20 mouse cellular contexts compared by ENCODE assay signal in the genomic region with DNA sequence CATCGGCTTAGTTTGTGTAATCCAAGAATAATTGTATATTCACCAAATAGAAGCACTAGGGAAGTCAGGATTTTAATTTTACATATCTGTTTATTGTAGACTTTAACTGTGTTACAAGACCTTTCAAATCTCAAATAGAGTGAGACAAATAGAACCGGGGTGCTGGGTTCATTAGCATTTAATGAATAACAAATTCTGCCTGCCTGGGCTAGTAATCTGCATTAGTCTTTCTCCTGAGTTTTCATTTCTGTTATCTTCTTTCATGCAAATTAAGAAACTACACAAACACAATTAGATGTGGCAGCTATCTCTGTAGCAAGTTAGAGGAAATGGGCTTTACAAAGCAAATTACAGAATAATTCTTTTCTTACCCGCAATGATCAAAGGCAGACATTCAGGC.
A peak's percentile ranks its signal among the peaks of the same experiment; 100 is the strongest.
DNase-seq lines count a peak whose midpoint lies in the region; ATAC-seq and TF ChIP-seq lines count a peak whose summit lies in the region.
"Had no signal": no experiment of that assay in that cellular context is flagged by ENCODE, and none has a peak within 500 bp of the region (broad histone marks: within the 10 kb centered on the region; RNA-seq: fewer than 3 reads in every experiment).

No protein-coding gene starts in this region.

- no peaks in the 10 kb centered on the region for H3K27me3 ChIP-seq in hindbrain, embryonic 11.5 days (ENCODE audit: control insufficient read depth, insufficient read depth, low read length)
- no peaks in the 10 kb centered on the region for H3K27me3 ChIP-seq in hindbrain, embryonic 10.5 days (ENCODE audit: insufficient read depth, poor library complexity, severe bottlenecking)
- no peaks in the 10 kb centered on the region for H3K27me3 ChIP-seq in forebrain, postnatal 0 days (ENCODE audit: insufficient read depth, low read length)
- H3K27me3 ChIP-seq in midbrain, embryonic 12.5 days: no peaks in the 10 kb centered on the region
- H3K27me3 ChIP-seq: limb, embryonic 15.5 days had no signal

- H3K4me2 ChIP-seq in hindbrain, embryonic 11.5 days (replicated peaks; ENCODE audit: low read depth, low read length): no peak overlapping the region
- no peak overlapping the region for H3K4me2 ChIP-seq in forebrain, postnatal 0 days (ENCODE audit: low read depth)
- H3K4me2 ChIP-seq in midbrain, embryonic 12.5 days (replicated peaks): peak overlapping the region; percentile 7; the same call in 1 of the 2 replicates
- H3K4me2 ChIP-seq: limb, embryonic 15.5 days; lung, embryonic 14.5 days had no signal

- H3K4me1 ChIP-seq in hindbrain, embryonic 11.5 days (replicated peaks; ENCODE audit: control insufficient read depth, insufficient read depth, low read length): no peaks in the 10 kb centered on the region
- H3K4me1 ChIP-seq in hindbrain, embryonic 10.5 days (replicated peaks): peaks cover 7% of the 10 kb centered on the region; the same call in 1 of the 2 replicates
- H3K4me1 ChIP-seq in forebrain, postnatal 0 days (ENCODE audit: insufficient read depth): peaks cover 3% of the 10 kb centered on the region; the same call in 1 of the 2 replicates
- H3K4me1 ChIP-seq in midbrain, embryonic 12.5 days: peaks cover 7% of the 10 kb centered on the region
- H3K4me1 ChIP-seq: limb, embryonic 15.5 days had no signal

- H3K36me3 ChIP-seq in hindbrain, embryonic 11.5 days (ENCODE audit: control insufficient read depth, insufficient read depth, low read length): no peaks in the 10 kb centered on the region
- H3K36me3 ChIP-seq in hindbrain, embryonic 10.5 days: no peaks in the 10 kb centered on the region
- no peaks in the 10 kb centered on the region for H3K36me3 ChIP-seq in forebrain, postnatal 0 days (ENCODE audit: insufficient read depth)
- H3K36me3 ChIP-seq in midbrain, embryonic 12.5 days: no peaks in the 10 kb centered on the region
- H3K36me3 ChIP-seq: limb, embryonic 15.5 days had no signal

- DNase-seq in hindbrain, embryonic 11.5 days (ENCODE audit: low spot score): peak; percentile 4
- no peak for DNase-seq in hindbrain, embryonic 10.5 days (ENCODE audit: low spot score)
- DNase-seq in forebrain, postnatal 0 days: peak; percentile 8
- DNase-seq in urinary bladder, postnatal 36 days (ENCODE audit: low spot score in 2 of 2): no peak
- no peak for DNase-seq in layer of hippocampus, postnatal 10 days (ENCODE audit: low spot score in 2 of 2)
- no peak for DNase-seq in embryo, embryonic 10 days (ENCODE audit: low spot score)
- no peak for DNase-seq in testis, postnatal 10 days (ENCODE audit: low spot score)
- DNase-seq: cerebellum, adult 8-10 months; gastrocnemius, postnatal 36 days; heart, adult 2 months; kidney, adult 18-20 months; layer of hippocampus, adult 9-11 months; left cerebral cortex, postnatal 4 days; lung, embryonic 14.5 days; thymus, adult 2 months had no signal

- no peaks in the 10 kb centered on the region for H3K9me3 ChIP-seq in hindbrain, embryonic 11.5 days (ENCODE audit: control insufficient read depth, low read length)
- H3K9me3 ChIP-seq in hindbrain, embryonic 10.5 days: no peaks in the 10 kb centered on the region
- H3K9me3 ChIP-seq in forebrain, postnatal 0 days (ENCODE audit: low read length): no peaks in the 10 kb centered on the region
- H3K9me3 ChIP-seq in midbrain, embryonic 12.5 days: no peaks in the 10 kb centered on the region
- H3K9me3 ChIP-seq: limb, embryonic 15.5 days had no signal

- H3K9ac ChIP-seq in hindbrain, embryonic 11.5 days (ENCODE audit: low read depth, low read length): no peak overlapping the region
- H3K9ac ChIP-seq in forebrain, postnatal 0 days: no peak overlapping the region
- no peak overlapping the region for H3K9ac ChIP-seq in midbrain, embryonic 12.5 days (replicated peaks)
- H3K9ac ChIP-seq: limb, embryonic 15.5 days; liver, embryonic 14.5 days; lung, embryonic 14.5 days had no signal

- WGBS in hindbrain, embryonic 11.5 days: 43% methylated on average over 3 of the region's 3 CpGs
- 54% methylated on average over 3 of the region's 3 CpGs for WGBS in hindbrain, embryonic 10.5 days
- 17% methylated on average over 3 of the region's 3 CpGs for WGBS in forebrain, postnatal 0 days
- WGBS in midbrain, embryonic 12.5 days: 15% methylated on average over 3 of the region's 3 CpGs

- no peak overlapping the region for H3K4me3 ChIP-seq in hindbrain, embryonic 11.5 days (ENCODE audit: low read depth, low read length)
- no peak overlapping the region for H3K4me3 ChIP-seq in hindbrain, embryonic 10.5 days
- no peak overlapping the region for H3K4me3 ChIP-seq in forebrain, postnatal 0 days (ENCODE audit: low read depth, low read length)
- H3K4me3 ChIP-seq in midbrain, embryonic 12.5 days: no peak overlapping the region
- H3K4me3 ChIP-seq: heart, adult 2 months; limb, embryonic 15.5 days had no signal

- ATAC-seq in hindbrain, embryonic 11.5 days (ENCODE audit: low FRiP score): peak; percentile 37; the same call in 1 of the 2 replicates
- ATAC-seq in forebrain, postnatal 0 days: peak; percentile 66; the same call in 1 of the 2 replicates
- peak; percentile 73 for ATAC-seq in midbrain, embryonic 12.5 days (ENCODE audit: low FRiP score, low read depth)
- ATAC-seq: inflammation-experienced regulatory T-cells, adult 6 months had no signal

- H3K27ac ChIP-seq in hindbrain, embryonic 11.5 days (ENCODE audit: low read depth, low read length): no peak overlapping the region
- no peak overlapping the region for H3K27ac ChIP-seq in hindbrain, embryonic 10.5 days
- H3K27ac ChIP-seq in forebrain, postnatal 0 days (ENCODE audit: low read depth, low read length): no peak overlapping the region
- H3K27ac ChIP-seq in midbrain, embryonic 12.5 days (replicated peaks): no peak overlapping the region
- H3K27ac ChIP-seq: heart, adult 2 months; kidney, postnatal 0 days; limb, embryonic 15.5 days; liver, embryonic 14.5 days had no signal

- TF ChIP-seq CTCF in forebrain, postnatal 0 days (IDR thresholded peaks at IDR 0.05; ENCODE audit: low read depth): no peak

Comparison
In these comparisons a context has a peak if more than half of its experiments do, and no peak if none do; other contexts are left out.
1. DNase-seq: peak in hindbrain, embryonic 11.5 days (single experiment) and forebrain, postnatal 0 days (single experiment); none in hindbrain, embryonic 10.5 days (single experiment), urinary bladder, postnatal 36 days (0 of 2), layer of hippocampus, postnatal 10 days (0 of 2), embryo, embryonic 10 days (single experiment) and testis, postnatal 10 days (single experiment).
2. Peak in every context shown above with its lines, with median percentiles within 50 percentile points of each other: ATAC-seq.